8 mouse cellular contexts compared by ENCODE assay signal in the genomic region with DNA sequence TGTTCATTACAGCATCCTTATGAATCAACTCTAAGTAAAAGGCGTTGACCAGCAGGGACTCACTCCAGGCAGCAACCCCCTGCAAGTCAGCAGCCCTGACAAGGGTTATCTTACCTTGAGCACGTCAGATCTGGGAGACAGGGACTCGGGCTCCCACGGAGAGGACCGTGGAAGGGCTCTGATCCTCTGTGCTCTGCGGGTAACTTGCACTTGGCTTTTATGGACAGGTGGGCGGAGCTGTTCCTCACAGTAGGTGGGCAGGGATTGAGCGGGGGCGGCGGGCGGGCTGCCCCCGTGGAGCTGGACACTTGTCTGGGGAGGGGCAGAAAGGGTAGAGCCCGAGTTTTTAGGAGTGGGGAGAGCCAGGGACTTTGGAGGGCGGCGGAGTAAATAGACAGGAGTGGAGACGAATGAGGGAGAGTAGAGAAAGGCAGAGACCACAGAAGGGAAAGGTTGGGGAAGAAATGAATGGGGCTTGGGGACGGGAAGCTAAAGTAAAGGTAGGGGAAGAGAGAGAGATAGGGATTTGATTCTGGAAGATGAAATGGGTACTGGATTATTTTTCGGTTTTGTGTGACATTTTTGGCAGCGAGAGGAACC. TPM values are rescaled to one million over a fixed set of nuclear protein-coding genes. Genes with fewer than 3 reads are reported as not detected.
A peak's percentile ranks its signal among the peaks of the same experiment; 100 is the strongest.
DNase-seq lines count a peak whose midpoint lies in the region; ATAC-seq and TF ChIP-seq lines count a peak whose summit lies in the region.

TSS of gene Col8a1 (minus strand) at position 212 of the 600 bp plus-strand sequence.

- no peak for TF ChIP-seq CTCF in lung, embryonic 14.5 days (IDR thresholded peaks at IDR 0.05; ENCODE audit: low read depth)

- peak within 1 kb of the TSS; percentile 36 for H3K9ac ChIP-seq in lung, embryonic 14.5 days
- H3K9ac ChIP-seq in embryonic facial prominence, embryonic 11.5 days (replicated peaks; ENCODE audit: low read length), result peak within 1 kb of the TSS; percentile 1; the same call in 1 of the 2 replicates
- peak within 1 kb of the TSS; percentile 37 for H3K9ac ChIP-seq in heart, embryonic 16.5 days (ENCODE audit: low read length)
- H3K9ac ChIP-seq in neural tube, embryonic 14.5 days (replicated peaks; ENCODE audit: low read depth, low read length), result peak within 1 kb of the TSS; percentile 51

- ATAC-seq in lung, embryonic 14.5 days (ENCODE audit: insufficient read depth), result no peak; the same call in 1 of the 2 replicates
- 0 out of 2 replicates have a peak, but pooled peaks have one; percentile 37 for ATAC-seq in embryonic facial prominence, embryonic 11.5 days (replicated peaks; ENCODE audit: insufficient number of reproducible peaks, low FRiP score, low TSS enrichment, low read depth)
- ATAC-seq in heart, embryonic 16.5 days (replicated peaks; ENCODE audit: extremely low read depth, insufficient read depth, low FRiP score), result no peak
- peak; percentile 54 for ATAC-seq in neural tube, embryonic 14.5 days (ENCODE audit: low read depth)

- H3K4me2 ChIP-seq in lung, embryonic 14.5 days, result peak within 1 kb of the TSS; percentile 62
- H3K4me2 ChIP-seq in embryonic facial prominence, embryonic 11.5 days (ENCODE audit: low read depth, low read length), result peak within 1 kb of the TSS; percentile 65
- H3K4me2 ChIP-seq in heart, embryonic 16.5 days (ENCODE audit: low read depth, low read length), result peak within 1 kb of the TSS; percentile 80
- H3K4me2 ChIP-seq in neural tube, embryonic 14.5 days (ENCODE audit: low read depth, low read length), result peak within 1 kb of the TSS; percentile 65

- H3K27me3 ChIP-seq in lung, embryonic 14.5 days (ENCODE audit: insufficient read depth, low read length), result peaks cover 11% of the 10 kb centered on the region
- H3K27me3 ChIP-seq in embryonic facial prominence, embryonic 11.5 days (ENCODE audit: control insufficient read depth, insufficient read depth, low read length), result no peaks in the 10 kb centered on the region
- peaks cover 2% of the 10 kb centered on the region; the same call in 1 of the 2 replicates for H3K27me3 ChIP-seq in heart, embryonic 16.5 days (ENCODE audit: control insufficient read depth, insufficient read depth, low read length)
- H3K27me3 ChIP-seq in limb, embryonic 10.5 days (ENCODE audit: low read depth, poor library complexity, severe bottlenecking), result peaks cover 31% of the 10 kb centered on the region; the same call in 1 of the 2 replicates
- no peaks in the 10 kb centered on the region for H3K27me3 ChIP-seq in neural tube, embryonic 14.5 days (ENCODE audit: control insufficient read depth, insufficient read depth, low read length)

- no peak within 1 kb of the TSS for H3K27ac ChIP-seq in lung, embryonic 14.5 days (ENCODE audit: low read depth)
- no peak within 1 kb of the TSS for H3K27ac ChIP-seq in embryonic facial prominence, embryonic 11.5 days (replicated peaks; ENCODE audit: low read depth, low read length)
- H3K27ac ChIP-seq in heart, embryonic 16.5 days (ENCODE audit: low read length), result no peak within 1 kb of the TSS
- peak within 1 kb of the TSS; percentile 46; the same call in 1 of the 2 replicates for H3K27ac ChIP-seq in limb, embryonic 10.5 days
- H3K27ac ChIP-seq in neural tube, embryonic 14.5 days (ENCODE audit: low read depth, low read length), result no peak within 1 kb of the TSS

- DNase-seq in lung, embryonic 14.5 days, result no peak
- DNase-seq in lung, postnatal 14 days, result no peak
- DNase-seq in embryonic facial prominence, embryonic 11.5 days (ENCODE audit: low spot score), result peak; percentile 16
- no peak for DNase-seq in limb, embryonic 10.5 days (ENCODE audit: low spot score)
- DNase-seq in right cerebral cortex, adult 18-20 months, result no peak
- no peak for DNase-seq in thymus, postnatal 14 days

- 4% methylated on average over 19 of the region's 19 CpGs for WGBS in lung, embryonic 14.5 days
- WGBS in embryonic facial prominence, embryonic 11.5 days, result 3% methylated on average over 19 of the region's 19 CpGs
- WGBS in heart, embryonic 16.5 days, result 3% methylated on average over 19 of the region's 19 CpGs
- 3% methylated on average over 19 of the region's 19 CpGs for WGBS in limb, embryonic 10.5 days
- 2% methylated on average over 19 of the region's 19 CpGs for WGBS in neural tube, embryonic 14.5 days

- no peaks in the 10 kb centered on the region for H3K9me3 ChIP-seq in lung, embryonic 14.5 days (ENCODE audit: low read depth, low read length)
- H3K9me3 ChIP-seq in embryonic facial prominence, embryonic 11.5 days (replicated peaks; ENCODE audit: control insufficient read depth, low read length), result no peaks in the 10 kb centered on the region
- H3K9me3 ChIP-seq in heart, embryonic 16.5 days (replicated peaks; ENCODE audit: control insufficient read depth, low read length), result no peaks in the 10 kb centered on the region
- H3K9me3 ChIP-seq in limb, embryonic 10.5 days (replicated peaks), result no peaks in the 10 kb centered on the region
- H3K9me3 ChIP-seq in neural tube, embryonic 14.5 days (ENCODE audit: control insufficient read depth, low read length), result no peaks in the 10 kb centered on the region

- 0 out of 2 replicates have a peak, but pooled peaks cover 9% of the 10 kb centered on the region for H3K4me1 ChIP-seq in lung, embryonic 14.5 days (ENCODE audit: insufficient read depth)
- no peaks in the 10 kb centered on the region for H3K4me1 ChIP-seq in embryonic facial prominence, embryonic 11.5 days (ENCODE audit: control insufficient read depth, insufficient read depth, low read length)
- peaks cover 8% of the 10 kb centered on the region for H3K4me1 ChIP-seq in heart, embryonic 16.5 days (ENCODE audit: control insufficient read depth, insufficient read depth, low read length)
- H3K4me1 ChIP-seq in limb, embryonic 10.5 days, result peaks cover 14% of the 10 kb centered on the region
- H3K4me1 ChIP-seq in neural tube, embryonic 14.5 days (ENCODE audit: control insufficient read depth, insufficient read depth, low read length), result no peaks in the 10 kb centered on the region

- peak within 1 kb of the TSS; percentile 33 for H3K4me3 ChIP-seq in lung, embryonic 14.5 days (ENCODE audit: low read depth, low read length)
- H3K4me3 ChIP-seq in embryonic facial prominence, embryonic 11.5 days (ENCODE audit: low read depth, low read length), result peak within 1 kb of the TSS; percentile 28
- H3K4me3 ChIP-seq in heart, embryonic 16.5 days (ENCODE audit: low read length), result peak within 1 kb of the TSS; percentile 50
- H3K4me3 ChIP-seq in limb, embryonic 10.5 days, result peak within 1 kb of the TSS; percentile 50
- peak within 1 kb of the TSS; percentile 35 for H3K4me3 ChIP-seq in neural tube, embryonic 14.5 days (ENCODE audit: low read depth, low read length)

- no peaks in the 10 kb centered on the region for H3K36me3 ChIP-seq in lung, embryonic 14.5 days (ENCODE audit: insufficient read depth)
- H3K36me3 ChIP-seq in embryonic facial prominence, embryonic 11.5 days (replicated peaks; ENCODE audit: control insufficient read depth, insufficient read depth, low read depth, low read length), result no peaks in the 10 kb centered on the region
- H3K36me3 ChIP-seq in heart, embryonic 16.5 days (ENCODE audit: control insufficient read depth, insufficient read depth), result no peaks in the 10 kb centered on the region
- H3K36me3 ChIP-seq in limb, embryonic 10.5 days, result no peaks in the 10 kb centered on the region
- H3K36me3 ChIP-seq in neural tube, embryonic 14.5 days (ENCODE audit: control insufficient read depth, insufficient read depth, low read length), result no peaks in the 10 kb centered on the region

RNA-seq across cellular contexts. Expression of gene Col8a1, which starts in this region (rescaled TPM):
- polyA plus RNA-seq in lung, embryonic 14.5 days (2014; fragmentation: Nextera tagmentation; extraction: Ambion mirVana), result 0.92 and 1.3 TPM in 2 replicates
- 2.5 and 3.4 TPM in 2 replicates for polyA plus RNA-seq in embryonic facial prominence, embryonic 11.5 days (2014; fragmentation: Nextera tagmentation; extraction: Ambion mirVana)
- polyA plus RNA-seq in heart, embryonic 16.5 days (2015; fragmentation: Nextera tagmentation; extraction: Ambion mirVana), result 1.9 and 2.1 TPM in 2 replicates
- polyA plus RNA-seq in limb, embryonic 10.5 days (2016; fragmentation: Nextera tagmentation; extraction: Ambion mirVana), result 0.11 and 1.8 TPM in 2 replicates
- polyA plus RNA-seq in neural tube, embryonic 14.5 days (2014; fragmentation: Nextera tagmentation; extraction: Ambion mirVana), result 2.5 and 4.7 TPM in 2 replicates

Comparison
In these comparisons a context has a peak if more than half of its experiments do, and no peak if none do; other contexts are left out.
1. ATAC-seq: peak in embryonic facial prominence, embryonic 11.5 days (single experiment) and neural tube, embryonic 14.5 days (single experiment); none in lung, embryonic 14.5 days (single experiment) and heart, embryonic 16.5 days (single experiment).
2. H3K9ac ChIP-seq: peak in every context shown above with its lines; median percentile 51 in neural tube, embryonic 14.5 days; 37 in heart, embryonic 16.5 days; 36 in lung, embryonic 14.5 days; 1 in embryonic facial prominence, embryonic 11.5 days.
3. Peak in every context shown above with its lines, with median percentiles within 50 percentile points of each other: H3K4me2 ChIP-seq and H3K4me3 ChIP-seq.